Mouse (Mus musculus): ENCODE data around the gene Pramel6. TPM values are rescaled to one million over a fixed set of nuclear protein-coding genes. Genes with fewer than 3 reads are reported as not detected.

Gene Pramel6
- polyA plus RNA-seq, 1 experiment = not detected

DNA sequence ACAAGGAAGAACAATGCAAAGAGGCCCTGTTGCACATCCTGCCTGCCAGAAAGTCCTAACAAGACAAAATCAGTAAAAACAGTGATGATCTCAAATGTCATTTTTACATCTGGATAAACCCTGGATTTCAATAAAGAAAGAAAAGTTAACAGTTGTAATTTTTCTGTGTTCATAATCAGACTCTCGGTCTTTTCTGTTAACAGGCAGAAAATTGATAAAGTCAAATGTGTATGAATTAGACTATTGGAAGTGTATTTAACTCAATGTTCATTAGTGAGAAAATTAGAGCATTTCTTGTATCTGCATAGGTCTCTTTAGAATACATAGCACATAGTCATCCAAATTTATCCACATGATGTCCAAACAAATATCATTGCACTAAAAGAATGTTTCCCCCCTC lies 39.1 kb downstream of the Pramel6 start, which contains the start of gene Olfr1128:
TSS of gene Olfr1128 (minus strand) at position 101 of the 400 bp plus-strand sequence.
- Histone ChIP-seq H3K4me1 (replicated peaks; ENCODE audit: control insufficient read depth, insufficient read depth, low read length) (no peaks in the 10 kb centered on the region), H3K36me3 (ENCODE audit: control insufficient read depth, insufficient read depth, low read length) (no peaks in the 10 kb centered on the region), H3K27ac (ENCODE audit: control insufficient read depth, insufficient read depth, low read length) (no peak within 1 kb of the TSS), H3K27me3 (ENCODE audit: control insufficient read depth, insufficient read depth, low read length) (no peaks in the 10 kb centered on the region), H3K4me3 (ENCODE audit: control insufficient read depth, insufficient read depth, low read length) (no peak within 1 kb of the TSS)
- TF ChIP-seq CTCF (IDR thresholded peaks at IDR 0.05; ENCODE audit: borderline replicate concordance, control insufficient read depth, extremely low read depth, insufficient read depth, low read length, poor library complexity) (no peak), POLR2A (IDR thresholded peaks at IDR 0.05; ENCODE audit: control insufficient read depth, extremely low read depth, insufficient read depth, low read length, poor library complexity) (no peak)
- DNase-seq = no peak
- WGBS = 96% methylated on average over 1 of the region's 1 CpGs

Other genes starting within 250 kb of the Pramel6 start
- not detected in 2 replicates for gene Olfr1116, start 239.0 kb upstream of the Pramel6 start, polyA plus RNA-seq (2012; rRNA removed)
- gene Olfr1118, start 199.0 kb upstream of the Pramel6 start, polyA plus RNA-seq (2012; rRNA removed) = not detected in 2 replicates
- not detected in 2 replicates for gene Olfr1120, start 151.8 kb upstream of the Pramel6 start, polyA plus RNA-seq (2012; rRNA removed)
- gene Olfr1121, start 136.7 kb upstream of the Pramel6 start, polyA plus RNA-seq (2012; rRNA removed) = not detected in 2 replicates
- gene Olfr1122, start 120.7 kb upstream of the Pramel6 start, polyA plus RNA-seq (2012; rRNA removed) = not detected in 2 replicates
- not detected in 2 replicates for gene Olfr1123, start 89.9 kb upstream of the Pramel6 start, polyA plus RNA-seq (2012; rRNA removed)
- not detected in 2 replicates for gene Olfr1124, start 76.3 kb upstream of the Pramel6 start, polyA plus RNA-seq (2012; rRNA removed)
- gene Olfr1126, start 52.6 kb upstream of the Pramel6 start, polyA plus RNA-seq (2012; rRNA removed) = not detected in 2 replicates
- gene Pramel7, start 9.5 kb upstream of the Pramel6 start, polyA plus RNA-seq (2012; rRNA removed) = not detected in 2 replicates
- gene Olfr153, start 25.2 kb downstream of the Pramel6 start, polyA plus RNA-seq (2012; rRNA removed) = not detected in 2 replicates
- not detected in 2 replicates for gene Olfr1128, start 39.0 kb downstream of the Pramel6 start, polyA plus RNA-seq (2012; rRNA removed)
- gene Olfr1129, start 67.3 kb downstream of the Pramel6 start, polyA plus RNA-seq (2012; rRNA removed) = not detected in 2 replicates
- not detected in 2 replicates for gene Olfr1130, start 99.6 kb downstream of the Pramel6 start, polyA plus RNA-seq (2012; rRNA removed)
- not detected in 2 replicates for gene Olfr1131, start 120.5 kb downstream of the Pramel6 start, polyA plus RNA-seq (2012; rRNA removed)
- gene Olfr1132, start 131.0 kb downstream of the Pramel6 start, polyA plus RNA-seq (2012; rRNA removed) = not detected in 2 replicates
- not detected in 2 replicates for gene Olfr1133, start 140.8 kb downstream of the Pramel6 start, polyA plus RNA-seq (2012; rRNA removed)
- not detected in 2 replicates for gene Olfr1134, start 151.9 kb downstream of the Pramel6 start, polyA plus RNA-seq (2012; rRNA removed)
- gene Olfr1135, start 167.1 kb downstream of the Pramel6 start, polyA plus RNA-seq (2012; rRNA removed) = not detected in 2 replicates
- gene Olfr1136, start 187.4 kb downstream of the Pramel6 start, polyA plus RNA-seq (2012; rRNA removed) = 0.40 TPM in 1 of 2 replicates, not detected in the other
- not detected in 2 replicates for gene Olfr1137, start 206.6 kb downstream of the Pramel6 start, polyA plus RNA-seq (2012; rRNA removed)
- gene Olfr1138, start 233.4 kb downstream of the Pramel6 start, polyA plus RNA-seq (2012; rRNA removed) = not detected in 2 replicates
- not detected in 2 replicates for gene Olfr1140, start 237.2 kb downstream of the Pramel6 start, polyA plus RNA-seq (2012; rRNA removed)
- gene Olfr1141, start 247.4 kb downstream of the Pramel6 start, polyA plus RNA-seq (2012; rRNA removed) = not detected in 2 replicates

Measured in thymus, adult 2 months (tissue).